Mouse (Mus musculus) lung, embryonic 16.5 days (tissue): ENCODE data around the gene S100a4. TPM values are rescaled to one million over a fixed set of nuclear protein-coding genes. Genes with fewer than 3 reads are reported as not detected.
A peak's percentile ranks its signal among the peaks of the same experiment; 100 is the strongest.

ENCODE experiments used
- ATAC-seq: fragments of 200-750 bp; cut with Nextera tagmentation; 2 replicates; pipeline ENCODE4 v1.8.0; 2017; ENCODE audit warnings: low read depth, mild to moderate bottlenecking, moderate library complexity
- H3K27ac ChIP-seq: fragments of 300-500 bp; sonication (generic); 2 replicates; pipeline ENCODE4 v1.5.1; 2014; ENCODE audit warnings: mild to moderate bottlenecking, control low read depth, low read length
- H3K27me3 ChIP-seq: fragments of 300-500 bp; sonication (generic); 2 replicates; pipeline ENCODE4 v1.6.1; 2014; ENCODE audit warnings: low read depth, low read length, mixed read lengths; ENCODE audit not compliant: control insufficient read depth, insufficient read depth
- H3K36me3 ChIP-seq: fragments of 300-500 bp; sonication (generic); 2 replicates; pipeline ENCODE4 v1.6.1; 2014; ENCODE audit warnings: low read length; ENCODE audit not compliant: control insufficient read depth, insufficient read depth
- H3K4me1 ChIP-seq: fragments of 300-500 bp; sonication (generic); replicated peaks from 2 replicates; pipeline ENCODE4 v1.6.1; 2014; ENCODE audit warnings: low read length, mixed read lengths; ENCODE audit not compliant: control insufficient read depth, insufficient read depth
- H3K4me2 ChIP-seq: fragments of 300-500 bp; sonication (generic); 2 replicates; pipeline ENCODE4 v1.6.1; 2014; ENCODE audit warnings: low read depth, low read length, control low read depth
- H3K4me3 ChIP-seq: fragments of 300-500 bp; sonication (generic); 2 replicates; pipeline ENCODE4 v1.5.1; 2014; ENCODE audit warnings: mild to moderate bottlenecking, low read length, control low read depth
- H3K9ac ChIP-seq: fragments of 300-500 bp; sonication (generic); 2 replicates; pipeline ENCODE4 v1.6.1; 2014; ENCODE audit warnings: low read length, control low read depth
- H3K9me3 ChIP-seq: fragments of 300-500 bp; sonication (generic); 2 replicates; pipeline ENCODE4 v1.6.1; 2016; ENCODE audit warnings: low read length; ENCODE audit not compliant: control insufficient read depth
- WGBS: fragments of 180-500 bp; shearing (Covaris S2); extraction: QIAGEN DNeasy Blood & Tissue Kit; methylation state at CpG from one replicate; pipeline ENCODE4 v1.1.7; 2014; 5-methylcytosine and 5-hydroxymethylcytosine counted together
- polyA plus RNA-seq: library from polyadenylated mRNA; unstranded; fragments of >200 nt; fragmentation: Nextera tagmentation; extraction: Ambion mirVana; gene quantifications from 2 replicates; pipeline ENCODE4 v1.2.1, GENCODE M21; 2015

S100a4 gene
- polyA plus RNA-seq, 1 experiment from 2014 or later, result 12.1 TPM

DNA sequence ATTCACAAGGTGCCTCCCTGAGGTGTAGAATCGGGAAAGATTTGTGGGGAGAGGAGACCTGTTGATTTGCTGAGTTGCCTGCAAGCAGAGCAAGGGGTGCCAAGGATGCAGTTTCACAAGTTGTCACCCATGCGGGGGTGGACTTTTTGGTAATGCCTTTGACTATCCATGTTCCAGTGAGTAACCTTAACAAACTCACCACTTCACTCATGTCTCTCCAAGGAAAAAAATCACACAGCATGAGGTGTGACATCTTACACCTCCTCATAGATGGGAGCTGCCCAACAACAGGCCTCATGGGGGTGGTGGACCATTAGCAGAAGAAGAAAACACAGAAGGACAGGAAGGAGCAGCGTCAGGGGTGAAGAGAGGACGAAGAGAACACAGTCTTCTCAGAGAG is 21.0 kb upstream of the S100a4 start:
- H3K27ac ChIP-seq, result no peak overlapping the region
- H3K9ac ChIP-seq, result no peak overlapping the region
- no peak for ATAC-seq
- peaks cover 5% of the 10 kb centered on the region; the same call in 1 of the 2 replicates for H3K4me1 ChIP-seq
- no peak overlapping the region for H3K4me3 ChIP-seq
- no peaks in the 10 kb centered on the region for H3K27me3 ChIP-seq
- H3K36me3 ChIP-seq, result no peaks in the 10 kb centered on the region
- 82% methylated on average over 4 of the region's 4 CpGs for WGBS
- no peaks in the 10 kb centered on the region for H3K9me3 ChIP-seq
- no peak overlapping the region for H3K4me2 ChIP-seq

DNA sequence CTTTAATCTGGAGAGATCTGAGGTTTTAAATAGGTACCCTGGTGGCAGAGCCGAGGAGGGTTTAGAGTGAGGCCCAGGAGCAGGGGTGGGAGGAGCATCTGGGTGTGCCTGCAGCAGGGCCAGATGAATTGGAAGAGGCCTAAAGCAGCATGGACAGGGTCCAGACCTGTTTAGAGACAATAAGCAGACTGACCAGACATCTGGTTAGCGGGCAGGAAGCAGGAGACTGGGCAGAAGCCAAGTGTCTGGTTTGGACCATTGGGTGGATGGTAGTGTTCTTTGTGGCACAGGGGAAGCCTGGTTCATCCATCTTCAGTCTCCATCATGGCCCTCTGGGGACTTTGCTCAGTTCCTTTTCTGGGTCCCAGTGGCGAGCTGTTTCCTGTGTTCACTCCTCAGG is 19.7 kb upstream of the S100a4 start:
- Histone ChIP-seq H3K4me3 (no peak overlapping the region), H3K36me3 (no peaks in the 10 kb centered on the region), H3K27me3 (no peaks in the 10 kb centered on the region), H3K4me1 (peaks cover 5% of the 10 kb centered on the region; the same call in 1 of the 2 replicates), H3K9ac (no peak overlapping the region), H3K9me3 (no peaks in the 10 kb centered on the region), H3K27ac (no peak overlapping the region), H3K4me2 (no peak overlapping the region)
- WGBS, result 33% methylated on average over 3 of the region's 3 CpGs
- no peak for ATAC-seq

DNA sequence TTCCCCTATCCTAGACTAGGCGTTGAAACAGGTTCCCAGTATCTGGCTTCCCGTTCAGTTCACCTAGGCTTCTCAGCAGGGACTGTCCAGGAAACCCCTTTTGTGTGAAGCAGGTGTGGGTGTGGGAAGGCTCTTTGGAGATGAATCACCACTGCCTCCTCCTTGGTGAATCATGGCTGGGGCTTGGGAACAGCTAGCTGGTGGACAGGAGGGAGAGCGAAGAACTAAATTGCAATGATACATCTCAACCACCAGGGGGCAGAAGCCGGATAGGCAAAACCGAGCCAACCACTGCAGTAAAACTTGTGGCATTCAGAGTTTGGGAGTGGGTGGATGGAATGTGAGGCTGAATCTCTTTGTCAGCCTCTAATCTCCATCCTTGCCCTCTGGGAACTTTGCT is 18.0 kb upstream of the S100a4 start:
- Histone ChIP-seq H3K9me3 (no peaks in the 10 kb centered on the region), H3K4me3 (no peak overlapping the region), H3K9ac (no peak overlapping the region), H3K27ac (no peak overlapping the region; the same call in 1 of the 2 replicates), H3K36me3 (no peaks in the 10 kb centered on the region), H3K27me3 (no peaks in the 10 kb centered on the region), H3K4me1 (peaks cover 5% of the 10 kb centered on the region; the same call in 1 of the 2 replicates), H3K4me2 (no peak overlapping the region)
- ATAC-seq, result peak; percentile 29; the same call in 1 of the 2 replicates
- 30% methylated on average over 5 of the region's 5 CpGs for WGBS

DNA sequence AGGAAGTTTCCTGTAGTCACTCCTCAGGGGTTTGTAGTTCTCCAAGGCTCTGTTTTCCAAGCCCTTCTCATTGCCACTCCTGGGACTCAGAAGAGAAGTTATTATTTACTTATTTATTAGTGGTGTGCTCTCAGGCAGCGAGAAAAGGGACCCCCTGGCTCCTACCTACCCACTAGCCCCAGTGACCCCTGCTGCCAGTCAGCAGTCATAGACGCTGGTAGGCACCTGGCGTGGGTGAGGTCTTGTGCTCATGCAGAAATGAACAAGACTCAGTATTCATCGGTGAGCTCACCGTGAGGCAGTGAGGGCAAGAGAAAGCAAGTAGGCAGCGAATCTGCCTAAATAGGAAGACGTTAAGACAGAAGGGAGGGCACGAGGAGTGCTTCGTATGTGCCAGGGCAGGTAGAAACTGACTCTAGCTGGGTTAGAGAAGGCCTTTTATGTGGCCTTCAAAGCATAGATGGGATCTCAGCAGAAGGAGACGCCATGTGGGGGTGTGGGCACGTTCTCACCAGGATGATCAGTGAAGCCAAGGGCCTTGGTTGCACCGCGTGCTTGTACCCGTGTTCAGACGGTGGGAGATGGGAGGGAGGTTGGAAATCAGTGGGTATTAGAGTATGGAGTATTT is 17.4 kb upstream of the S100a4 start:
- no peaks in the 10 kb centered on the region for H3K36me3 ChIP-seq
- no peak overlapping the region for H3K4me3 ChIP-seq
- WGBS, result 79% methylated on average over 15 of the region's 15 CpGs
- peak overlapping the region; percentile 81 for H3K27ac ChIP-seq
- H3K9me3 ChIP-seq, result no peaks in the 10 kb centered on the region
- H3K4me1 ChIP-seq, result peaks cover 5% of the 10 kb centered on the region; the same call in 1 of the 2 replicates
- no peak overlapping the region for H3K4me2 ChIP-seq
- H3K9ac ChIP-seq, result no peak overlapping the region
- no peaks in the 10 kb centered on the region for H3K27me3 ChIP-seq
- no peak; the same call in 1 of the 2 replicates for ATAC-seq

DNA sequence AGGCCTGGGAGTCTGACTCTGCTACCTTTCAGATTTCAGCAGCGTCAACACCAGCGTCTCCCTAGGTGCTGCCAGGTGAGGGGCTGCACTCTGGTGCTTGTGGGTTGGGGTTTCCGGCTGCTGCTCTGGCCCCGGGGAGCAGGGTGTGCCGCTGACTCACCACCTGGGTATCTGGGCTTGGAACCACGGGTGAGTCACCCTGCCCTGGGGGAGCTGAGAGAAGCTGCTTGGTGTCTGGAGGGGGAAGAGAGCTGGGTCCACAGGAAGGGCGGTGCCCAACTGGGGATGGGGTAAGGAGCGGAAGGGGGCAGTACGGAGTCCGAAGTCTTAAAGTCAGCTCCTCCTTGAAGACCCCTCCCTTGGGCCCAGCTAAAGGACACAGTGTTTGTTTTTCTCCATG is 16.7 kb upstream of the S100a4 start:
- H3K27ac ChIP-seq, result peak overlapping the region; percentile 81
- H3K36me3 ChIP-seq, result no peaks in the 10 kb centered on the region
- H3K4me1 ChIP-seq, result peaks cover 5% of the 10 kb centered on the region; the same call in 1 of the 2 replicates
- H3K4me2 ChIP-seq, result no peak overlapping the region
- no peaks in the 10 kb centered on the region for H3K27me3 ChIP-seq
- no peaks in the 10 kb centered on the region for H3K9me3 ChIP-seq
- WGBS, result 40% methylated on average over 10 of the region's 10 CpGs
- peak; percentile 86 for ATAC-seq
- H3K4me3 ChIP-seq, result no peak overlapping the region
- H3K9ac ChIP-seq, result peak overlapping the region; percentile 7; the same call in 1 of the 2 replicates

DNA sequence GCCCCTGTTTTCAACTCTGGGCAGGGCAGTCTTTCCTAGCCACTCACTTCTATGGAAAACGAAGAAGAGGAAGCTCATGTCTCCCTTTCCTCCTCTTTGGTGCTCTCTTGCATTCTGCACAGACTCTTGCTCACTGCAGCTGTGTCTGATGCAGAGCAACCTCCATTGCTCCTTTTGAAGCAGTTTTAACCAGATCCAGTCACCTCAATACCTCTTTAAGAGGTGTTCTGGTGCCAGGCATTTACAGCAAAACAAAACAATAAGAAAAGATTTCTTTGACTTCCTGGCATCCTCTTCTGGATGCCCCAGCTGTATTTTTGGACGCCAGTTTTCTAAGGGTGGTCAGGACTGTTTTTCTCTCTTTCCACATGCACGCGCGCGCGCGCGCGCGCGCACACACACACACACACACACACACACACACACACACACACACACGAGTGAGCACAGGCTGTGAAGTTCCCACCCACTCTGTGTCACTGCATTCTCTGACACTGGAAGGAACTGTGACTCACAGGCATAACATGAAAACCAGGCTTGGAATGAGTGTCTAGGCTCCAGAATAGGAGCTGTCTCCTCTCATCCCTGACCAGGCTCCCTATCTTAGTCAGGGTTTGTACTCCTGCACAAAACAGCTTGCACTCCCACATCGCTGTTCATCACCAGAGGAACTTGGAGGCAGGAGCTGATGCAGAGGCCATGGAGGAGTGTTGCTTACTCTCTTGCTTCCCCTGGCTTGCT is 16.0 kb upstream of the S100a4 start:
- Histone ChIP-seq H3K9me3 (no peaks in the 10 kb centered on the region), H3K27ac (peak overlapping the region; percentile 81), H3K9ac (peak overlapping the region; percentile 7; the same call in 1 of the 2 replicates), H3K36me3 (no peaks in the 10 kb centered on the region), H3K4me3 (no peak overlapping the region), H3K4me2 (no peak overlapping the region), H3K4me1 (peaks cover 5% of the 10 kb centered on the region; the same call in 1 of the 2 replicates), H3K27me3 (no peaks in the 10 kb centered on the region)
- 83% methylated on average over 14 of the region's 14 CpGs for WGBS
- no peak for ATAC-seq

DNA sequence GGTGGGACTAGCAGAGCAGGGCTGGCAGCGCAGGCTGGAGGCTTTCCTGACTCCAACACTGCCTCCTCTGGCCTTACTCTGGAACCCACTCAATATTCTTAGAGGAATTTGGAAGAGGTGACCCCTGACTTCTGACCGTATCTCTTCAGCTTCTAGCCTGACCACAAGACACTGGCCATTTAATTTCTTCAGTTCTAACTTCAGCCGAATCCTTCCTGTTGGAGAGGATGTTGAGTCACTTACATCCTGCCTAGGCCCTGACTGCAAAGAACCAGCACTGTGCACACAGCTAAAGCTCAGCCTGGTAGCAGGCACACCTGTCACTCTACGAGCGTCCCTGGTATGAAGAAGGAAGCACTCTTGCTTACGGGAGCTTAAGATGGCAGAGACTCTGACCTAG is 14.2 kb upstream of the S100a4 start:
- Histone ChIP-seq H3K36me3 (no peaks in the 10 kb centered on the region), H3K27me3 (no peaks in the 10 kb centered on the region), H3K4me1 (peaks cover 5% of the 10 kb centered on the region; the same call in 1 of the 2 replicates), H3K9ac (no peak overlapping the region), H3K4me3 (no peak overlapping the region), H3K9me3 (no peaks in the 10 kb centered on the region), H3K27ac (no peak overlapping the region), H3K4me2 (no peak overlapping the region)
- ATAC-seq, result no peak
- WGBS, result 58% methylated on average over 6 of the region's 6 CpGs

DNA sequence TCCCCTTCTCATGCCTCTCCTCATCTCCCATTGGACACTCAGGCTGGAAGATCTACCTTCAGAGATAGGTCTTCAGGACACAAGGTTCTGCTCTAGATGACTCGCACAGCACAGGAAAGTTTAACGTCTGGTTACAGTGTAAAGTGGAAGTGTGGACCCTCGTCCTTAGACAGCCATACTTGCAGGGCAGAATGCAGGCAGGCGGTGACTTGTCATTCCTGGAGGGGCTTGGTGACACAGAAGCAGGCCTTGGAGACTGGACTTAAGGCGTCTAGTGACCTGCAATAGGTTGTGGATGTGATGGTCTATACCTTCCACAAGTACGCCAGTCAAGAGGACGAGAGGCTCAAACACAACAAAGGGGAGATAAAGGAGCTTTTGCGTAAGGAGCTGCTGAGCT is 13.6 kb upstream of the S100a4 start, which contains the start of gene S100a2:
Gene S100a2, plus strand, starts transcription at position 301 of the 400 bp plus-strand sequence.
- no peak within 1 kb of the TSS for H3K4me3 ChIP-seq
- H3K4me2 ChIP-seq, result no peak within 1 kb of the TSS
- no peaks in the 10 kb centered on the region for H3K36me3 ChIP-seq
- no peak for ATAC-seq
- peaks cover 5% of the 10 kb centered on the region; the same call in 1 of the 2 replicates for H3K4me1 ChIP-seq
- WGBS, result 74% methylated on average over 8 of the region's 8 CpGs
- H3K27me3 ChIP-seq, result no peaks in the 10 kb centered on the region
- H3K9ac ChIP-seq, result no peak within 1 kb of the TSS
- H3K9me3 ChIP-seq, result no peaks in the 10 kb centered on the region
- H3K27ac ChIP-seq, result no peak within 1 kb of the TSS

DNA sequence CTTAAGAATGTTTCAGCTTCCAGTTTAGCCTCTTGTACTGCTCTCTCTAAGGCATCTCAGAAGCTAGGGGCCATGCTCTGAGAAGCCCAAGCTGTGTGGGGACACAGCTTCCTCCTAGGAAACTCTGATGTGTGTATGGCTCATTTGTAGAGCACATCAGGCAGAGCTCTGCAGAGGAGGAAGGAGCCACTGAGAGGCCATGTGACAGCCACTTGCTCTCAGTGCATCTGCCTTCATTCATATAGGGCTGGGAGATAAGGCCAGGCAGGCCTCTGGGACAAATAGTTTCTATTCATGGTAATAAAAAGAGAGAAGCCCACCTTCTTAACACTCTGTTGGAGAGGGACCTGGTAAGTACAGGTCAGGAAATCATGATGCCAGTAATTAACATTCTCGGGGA is 9.1 kb upstream of the S100a4 start:
- H3K9ac ChIP-seq, result no peak overlapping the region
- H3K36me3 ChIP-seq, result no peaks in the 10 kb centered on the region
- H3K9me3 ChIP-seq, result no peaks in the 10 kb centered on the region
- WGBS, result 72% methylated on average over 1 of the region's 1 CpGs
- no peaks in the 10 kb centered on the region for H3K27me3 ChIP-seq
- no peak overlapping the region for H3K4me3 ChIP-seq
- H3K4me2 ChIP-seq, result no peak overlapping the region
- no peaks in the 10 kb centered on the region for H3K4me1 ChIP-seq
- H3K27ac ChIP-seq, result no peak overlapping the region
- ATAC-seq, result no peak
